Mouse (Mus musculus) thymus, adult 2 months (tissue): ENCODE results near the gene Uts2r. TPM values are rescaled to one million over a fixed set of nuclear protein-coding genes. Genes with fewer than 3 reads are reported as not detected.

Source experiments
- DNase-seq: peaks from one replicate; pipeline ENCODE4 v3.0.0; 2021
- H3K27ac ChIP-seq: fragments of 200-500 bp; 2 replicates; pipeline ENCODE4 v1.5.1; 2012; ENCODE audit warnings: low read length, control low read depth; ENCODE audit not compliant: control insufficient read depth, insufficient read depth
- H3K27me3 ChIP-seq: fragments of 200-500 bp; 2 replicates; pipeline ENCODE4 v1.6.1; 2012; ENCODE audit warnings: mild to moderate bottlenecking, low read length, moderate library complexity, mixed read lengths; ENCODE audit not compliant: control insufficient read depth, insufficient read depth
- H3K36me3 ChIP-seq: fragments of 200-500 bp; 2 replicates; pipeline ENCODE4 v1.6.1; 2012; ENCODE audit warnings: mild to moderate bottlenecking, low read length, moderate library complexity; ENCODE audit not compliant: control insufficient read depth, insufficient read depth
- H3K4me1 ChIP-seq: fragments of 200-500 bp; replicated peaks from 2 replicates; pipeline ENCODE4 v1.6.1; 2012; ENCODE audit warnings: low read length; ENCODE audit not compliant: control insufficient read depth, insufficient read depth
- H3K4me3 ChIP-seq: fragments of 200-500 bp; 2 replicates; pipeline ENCODE4 v1.5.1; 2012; ENCODE audit warnings: mild to moderate bottlenecking, low read length, control low read depth, moderate library complexity; ENCODE audit not compliant: control insufficient read depth, insufficient read depth
- CTCF ChIP-seq: fragments of 200-500 bp; IDR thresholded peaks from 2 replicates; pipeline ENCODE4 v1.5.1; 2012; ENCODE audit warnings: mild to moderate bottlenecking, control low read depth, low read length, moderate library complexity, borderline replicate concordance; ENCODE audit not compliant: control insufficient read depth, poor library complexity, insufficient read depth; ENCODE audit errors: extremely low read depth
- POLR2A ChIP-seq: fragments of 200-500 bp; IDR thresholded peaks from 2 replicates; pipeline ENCODE4 v1.6.1; 2012; ENCODE audit warnings: mild to moderate bottlenecking, low read length, control low read depth, moderate library complexity; ENCODE audit not compliant: control insufficient read depth, poor library complexity, insufficient read depth; ENCODE audit errors: extremely low read depth
- WGBS: fragments of 180-500 bp; shearing (Covaris S2); methylation state at CpG from one replicate; pipeline ENCODE4 v1.1.7; 2018; 5-methylcytosine and 5-hydroxymethylcytosine counted together
- polyA plus RNA-seq: library from polyadenylated mRNA; depleted of rRNA; stranded (reverse); fragments of >200 nt; gene quantifications from 2 replicates; pipeline ENCODE4 v1.2.3, GENCODE M21; 2012; rRNA removed

The Uts2r gene
- 0.75 and 1.5 TPM in 2 replicates for polyA plus RNA-seq

DNA sequence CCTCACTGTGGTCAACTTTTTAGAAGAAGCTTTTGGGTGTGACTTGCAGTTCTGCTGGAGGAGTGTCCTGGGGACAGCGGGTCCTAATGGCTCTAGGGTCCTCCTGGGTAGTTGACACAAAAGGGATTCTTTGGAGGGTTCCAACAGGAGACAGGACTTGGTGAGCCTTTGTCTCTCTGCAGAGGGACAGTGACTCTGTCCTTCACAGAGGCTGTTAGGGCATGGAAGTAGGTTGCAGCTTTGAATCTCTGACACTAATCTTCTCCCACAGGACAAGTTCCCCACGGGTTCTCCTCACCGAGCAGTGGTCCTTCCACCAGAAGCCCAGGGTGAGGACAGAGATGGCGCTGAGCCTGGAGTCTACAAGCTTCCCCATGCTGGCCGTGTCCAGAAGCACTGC is at the start of gene Uts2r:
TSS of gene Uts2r (plus strand) at position 301 of the 400 bp plus-strand sequence.
- TF ChIP-seq CTCF (no peak), POLR2A (no peak)
- no peak for DNase-seq
- no peak within 1 kb of the TSS for H3K4me3 ChIP-seq

DNA sequence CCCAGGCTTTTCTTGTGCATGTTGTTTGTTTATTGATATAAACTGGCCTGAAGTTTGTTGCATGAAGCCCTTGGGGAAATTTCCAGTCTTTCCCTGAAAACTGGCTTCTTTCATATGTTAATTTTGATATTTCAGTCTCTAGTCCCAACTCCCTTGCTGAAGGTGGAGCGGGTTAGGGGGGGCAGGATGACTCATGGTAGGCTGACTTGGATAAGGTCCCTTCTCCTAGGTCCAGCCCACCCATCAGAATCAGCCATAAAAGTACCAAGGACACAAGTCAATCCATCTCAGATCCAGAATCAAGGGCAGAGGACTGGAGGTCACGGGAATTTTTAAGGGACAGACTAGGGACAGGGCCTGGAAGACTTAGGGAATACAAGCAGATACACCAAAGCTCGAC is 49.0 kb upstream of the Uts2r start:
- no peak overlapping the region for H3K27ac ChIP-seq
- DNase-seq = no peak
- TF ChIP-seq CTCF = no peak
- TF ChIP-seq POLR2A = no peak
- no peaks in the 10 kb centered on the region for H3K27me3 ChIP-seq
- 92% methylated on average over 3 of the region's 3 CpGs for WGBS
- no peak overlapping the region for H3K4me3 ChIP-seq
- H3K36me3 ChIP-seq = no peaks in the 10 kb centered on the region
- no peaks in the 10 kb centered on the region for H3K4me1 ChIP-seq

More for the DNA sequence above, at the start of gene Uts2r:
- WGBS = 95% methylated on average over 5 of the region's 5 CpGs
- no peaks in the 10 kb centered on the region; the same call in 1 of the 2 replicates for H3K27me3 ChIP-seq
- H3K27ac ChIP-seq = no peak within 1 kb of the TSS
- no peaks in the 10 kb centered on the region for H3K4me1 ChIP-seq
- H3K36me3 ChIP-seq = no peaks in the 10 kb centered on the region

DNA sequence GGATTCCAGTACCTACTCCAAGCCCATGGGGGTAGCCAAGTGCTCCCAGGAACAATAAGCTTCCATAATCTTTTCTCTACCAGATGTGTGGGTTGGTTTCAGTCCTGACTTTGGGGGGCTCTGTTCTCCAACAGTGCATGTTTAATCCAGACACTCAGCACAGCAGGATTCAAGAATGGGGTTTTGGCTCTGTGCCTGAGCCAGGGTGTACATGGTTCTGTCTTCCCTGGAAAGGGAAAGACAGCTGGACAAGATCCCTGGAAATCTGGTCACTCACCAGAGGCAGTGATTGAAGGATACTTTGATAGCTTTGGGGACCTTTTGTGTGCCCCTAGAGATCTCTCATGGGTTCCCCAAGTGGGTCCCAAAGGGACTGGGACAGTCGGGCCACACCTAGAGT is 48.5 kb upstream of the Uts2r start:
- no peak overlapping the region for H3K4me3 ChIP-seq
- WGBS = 80% methylated on average over 1 of the region's 1 CpGs
- DNase-seq = no peak
- H3K4me1 ChIP-seq = no peaks in the 10 kb centered on the region
- TF ChIP-seq POLR2A (no peak), CTCF (no peak)
- no peaks in the 10 kb centered on the region for H3K27me3 ChIP-seq
- no peaks in the 10 kb centered on the region for H3K36me3 ChIP-seq
- H3K27ac ChIP-seq = no peak overlapping the region

DNA sequence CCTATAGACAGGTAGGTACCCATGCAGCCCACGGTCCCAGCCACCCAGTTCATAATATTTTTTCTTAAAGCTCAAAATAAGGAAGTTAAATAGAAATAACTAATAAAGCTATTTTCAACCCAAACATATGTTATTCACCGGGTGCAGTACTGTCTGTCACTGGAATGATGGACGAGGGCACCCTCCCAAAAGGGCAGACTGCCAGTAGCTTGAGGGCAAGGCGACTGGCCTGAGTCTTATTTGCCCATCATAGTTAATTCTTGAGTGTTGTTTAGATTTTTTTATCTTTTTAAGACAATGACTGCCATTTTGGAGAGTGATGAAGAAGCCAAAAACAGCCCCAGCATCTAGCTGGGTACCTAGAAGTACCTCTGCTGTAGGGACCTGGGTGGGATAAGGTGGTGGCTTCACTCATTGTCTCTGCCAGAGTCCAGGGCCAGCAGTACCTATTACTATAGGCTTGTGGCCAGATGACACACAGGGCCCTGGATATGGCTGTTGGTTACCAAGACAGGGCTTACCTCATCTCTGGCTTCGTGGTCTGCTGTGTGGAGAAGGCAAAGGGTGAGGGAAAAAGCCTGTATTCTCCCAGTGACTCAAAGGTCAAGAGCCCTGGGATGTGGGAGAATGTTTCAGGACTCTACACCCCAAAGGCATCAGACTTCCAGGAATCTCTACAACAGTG is 47.8 kb upstream of the Uts2r start:
- 68% methylated on average over 5 of the region's 5 CpGs for WGBS
- no peak for TF ChIP-seq CTCF
- TF ChIP-seq POLR2A = no peak
- no peak for DNase-seq

DNA sequence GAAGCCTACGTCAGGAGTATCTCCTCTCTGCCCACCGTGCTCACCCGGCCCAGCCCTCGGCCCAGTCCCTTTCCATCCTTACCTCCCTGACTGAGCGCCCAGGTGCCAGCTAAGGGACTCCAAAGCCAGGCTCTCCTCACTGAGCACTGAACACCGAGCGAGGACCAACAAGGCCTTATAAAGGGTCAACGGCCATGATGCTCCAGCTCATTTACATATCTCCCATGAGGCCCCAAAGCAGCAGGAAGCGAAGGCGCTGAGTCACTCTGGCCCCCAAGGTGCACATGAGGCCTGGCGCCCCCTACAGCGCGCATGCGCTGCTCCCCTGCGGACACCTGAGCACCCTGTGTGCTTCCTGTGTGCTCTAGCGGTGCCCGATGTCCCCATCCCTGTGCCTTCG is 42.0 kb upstream of the Uts2r start:
- H3K27ac ChIP-seq = no peak overlapping the region
- TF ChIP-seq CTCF (no peak), POLR2A (no peak)
- H3K27me3 ChIP-seq = no peaks in the 10 kb centered on the region
- 94% methylated on average over 18 of the region's 18 CpGs for WGBS
- H3K36me3 ChIP-seq = no peaks in the 10 kb centered on the region
- DNase-seq = no peak
- no peak overlapping the region for H3K4me3 ChIP-seq
- no peaks in the 10 kb centered on the region for H3K4me1 ChIP-seq

More for the DNA sequence above, 47.8 kb upstream of the Uts2r start:
- Histone ChIP-seq H3K4me1 (no peaks in the 10 kb centered on the region), H3K27me3 (no peaks in the 10 kb centered on the region), H3K36me3 (no peaks in the 10 kb centered on the region), H3K27ac (no peak overlapping the region), H3K4me3 (no peak overlapping the region)

DNA sequence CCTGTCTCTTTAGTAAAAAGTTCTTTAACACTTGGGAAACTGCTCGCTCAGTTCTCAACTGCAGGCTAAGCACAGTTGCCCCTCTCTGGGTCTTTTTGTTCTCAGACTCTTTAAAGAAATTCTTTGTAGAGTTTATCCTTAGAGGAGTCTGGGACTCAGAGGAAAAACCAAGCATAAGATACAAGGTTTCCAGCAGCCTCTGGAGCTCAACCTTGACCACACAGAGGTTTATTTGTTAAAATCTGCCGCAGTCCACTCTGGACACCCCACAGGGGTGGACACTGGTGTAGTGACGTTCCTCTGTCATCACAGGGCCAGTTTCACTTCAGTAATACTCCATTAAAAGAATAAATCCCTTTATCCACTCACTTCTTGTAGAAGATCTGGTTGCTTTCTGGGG is 41.5 kb upstream of the Uts2r start, which contains the start of gene Tex19.2:
TSS of gene Tex19.2 (minus strand) at position 101 of the 400 bp plus-strand sequence.
- H3K27me3 ChIP-seq = no peaks in the 10 kb centered on the region
- WGBS = 95% methylated on average over 3 of the region's 3 CpGs
- H3K4me1 ChIP-seq = no peaks in the 10 kb centered on the region
- H3K36me3 ChIP-seq = no peaks in the 10 kb centered on the region
- H3K4me3 ChIP-seq = no peak within 1 kb of the TSS
- no peak for DNase-seq
- TF ChIP-seq POLR2A (no peak), CTCF (no peak)
- no peak within 1 kb of the TSS for H3K27ac ChIP-seq

DNA sequence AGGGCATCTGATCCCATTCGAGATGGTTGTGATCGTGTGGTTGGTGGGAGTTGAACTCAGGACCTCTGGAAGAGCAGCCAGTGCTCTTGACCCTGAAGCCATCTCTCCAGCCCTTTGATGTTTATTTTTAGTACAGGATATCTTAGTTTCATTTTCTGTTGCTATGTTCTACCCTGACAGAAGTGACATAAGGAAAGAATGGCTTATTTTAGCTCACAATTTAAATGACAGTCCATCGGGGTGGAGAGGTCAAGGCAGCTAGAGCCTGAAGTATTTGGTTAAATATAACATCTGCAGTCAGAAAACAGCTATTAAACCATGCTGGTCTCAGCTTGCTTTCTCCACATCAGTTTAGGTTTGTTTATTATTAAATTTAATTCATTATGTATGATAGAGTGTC is 38.9 kb upstream of the Uts2r start:
- DNase-seq = no peak
- Histone ChIP-seq H3K27me3 (no peaks in the 10 kb centered on the region), H3K27ac (no peak overlapping the region), H3K4me1 (no peaks in the 10 kb centered on the region), H3K4me3 (no peak overlapping the region), H3K36me3 (no peaks in the 10 kb centered on the region)
- WGBS = 57% methylated on average over 3 of the region's 3 CpGs
- TF ChIP-seq CTCF = no peak
- TF ChIP-seq POLR2A = no peak
